Mouse (Mus musculus) thymus, postnatal 4 days (tissue): ENCODE measurements at regions not wholly inside any gene's neighbourhood (a gene's known extent, or its start where the extent isn't known, plus 50 kb on each side); places are given as distances from the start of the nearest gene placed in this dataset.
"Not testable (repeated sequence)": the region's sequence is repeated elsewhere in the genome, so short reads cannot be mapped to it uniquely, and the experiment has no call there.

Experiments used
- DNase-seq: peaks from one replicate; pipeline ENCODE4 v3.0.0; 2021

GRCm38 (mm10) chr16:69937514-69938194, 74.1 kb upstream of the Speer2 start:
- DNase-seq, result no peak

GRCm38 (mm10) chr16:69943635-69944034, 80.1 kb upstream of the Speer2 start:
- no peak for DNase-seq

GRCm38 (mm10) chr16:69948783-69949182, 85.2 kb upstream of the Speer2 start:
- DNase-seq, result no peak

- no peak for DNase-seq
Observed at GRCm38 (mm10) chr16:69949339-69949738, 85.8 kb upstream of the Speer2 start.

GRCm38 (mm10) chr16:69951581-69951980, 88.0 kb upstream of the Speer2 start:
- DNase-seq, result no peak

- DNase-seq, result not testable (repeated sequence)
Observed at GRCm38 (mm10) chr16:69966561-69966960, 103.0 kb upstream of the Speer2 start.

- no peak for DNase-seq
Observed at GRCm38 (mm10) chr16:69979813-69980527, 116.4 kb upstream of the Speer2 start.

- DNase-seq, result no peak
Observed at GRCm38 (mm10) chr16:69984320-69984719, 120.8 kb upstream of the Speer2 start.

GRCm38 (mm10) chr16:69991907-69992470, 128.4 kb upstream of the Speer2 start:
- DNase-seq, result no peak

- DNase-seq, result no peak
Observed at GRCm38 (mm10) chr16:69992715-69993114, 129.2 kb upstream of the Speer2 start.

- no peak for DNase-seq
Observed at GRCm38 (mm10) chr16:70006863-70007262, 143.3 kb upstream of the Speer2 start.

- no peak for DNase-seq
Observed at GRCm38 (mm10) chr16:70016980-70017379, 153.4 kb upstream of the Speer2 start.

GRCm38 (mm10) chr16:70019564-70019963, 156.0 kb upstream of the Speer2 start:
- DNase-seq, result no peak

GRCm38 (mm10) chr16:70021436-70021835, 157.9 kb upstream of the Speer2 start:
- DNase-seq, result no peak

- DNase-seq, result peak; percentile 10
Observed at GRCm38 (mm10) chr16:70028649-70029048, 165.1 kb upstream of the Speer2 start.

- DNase-seq, result no peak
Observed at GRCm38 (mm10) chr16:70045547-70045946, 182.0 kb upstream of the Speer2 start.

GRCm38 (mm10) chr16:70046009-70046408, 182.5 kb upstream of the Speer2 start:
- DNase-seq, result no peak

GRCm38 (mm10) chr16:70049850-70050249, 186.3 kb upstream of the Speer2 start:
- DNase-seq, result no peak

- no peak for DNase-seq
Observed at GRCm38 (mm10) chr16:70071471-70071870, 207.9 kb upstream of the Speer2 start.

- no peak for DNase-seq
Observed at GRCm38 (mm10) chr16:70073740-70074139, 210.2 kb upstream of the Speer2 start.

GRCm38 (mm10) chr16:70079497-70079896, 216.0 kb upstream of the Speer2 start:
- no peak for DNase-seq

- DNase-seq, result no peak
Observed at GRCm38 (mm10) chr16:70091291-70091690, 222.5 kb upstream of the Gbe1 start.

GRCm38 (mm10) chr16:70091963-70092362, 221.8 kb upstream of the Gbe1 start:
- no peak for DNase-seq

GRCm38 (mm10) chr16:70093224-70093623, 220.5 kb upstream of the Gbe1 start:
- no peak for DNase-seq
